Comparison of ENCODE assay signal across 13 mouse cellular contexts in the genomic region with DNA sequence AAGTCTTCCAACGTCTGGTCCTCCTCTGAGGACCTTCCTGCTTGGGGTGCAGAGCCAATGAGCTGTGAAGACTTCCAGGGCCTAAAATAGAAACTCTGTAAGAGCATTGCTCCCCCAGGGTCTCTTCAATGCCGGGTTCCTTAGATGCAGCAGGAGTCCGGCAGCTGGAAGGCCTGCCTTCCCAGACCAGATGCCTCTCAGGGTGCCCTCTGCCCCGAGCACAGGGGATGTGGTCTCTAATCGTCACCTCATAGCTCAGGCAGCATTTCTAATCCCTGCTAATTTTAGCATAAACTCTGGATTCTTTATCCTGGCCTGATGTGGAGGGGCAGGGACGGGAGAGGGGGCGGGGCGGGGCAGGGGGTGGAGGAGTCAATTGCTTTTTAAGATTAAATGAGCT.
DNase-seq lines count a peak whose midpoint lies in the region; ATAC-seq and TF ChIP-seq lines count a peak whose summit lies in the region.
"Had no signal": no experiment of that assay in that cellular context is flagged by ENCODE, and none has a peak within 500 bp of the region (broad histone marks: within the 10 kb centered on the region; RNA-seq: fewer than 3 reads in every experiment).

No protein-coding gene starts in this region.

- no peak for TF ChIP-seq CTCF in hindbrain, postnatal 0 days (IDR thresholded peaks at IDR 0.05; ENCODE audit: low read depth)

- peak; percentile 33; the same call in 1 of the 2 replicates for ATAC-seq in hindbrain, postnatal 0 days

- no peak overlapping the region for H3K4me2 ChIP-seq in hindbrain, postnatal 0 days (ENCODE audit: low read depth, low read length)
- H3K4me2 ChIP-seq: hindbrain, embryonic 15.5 days; limb, embryonic 12.5 days had no signal

- no peak overlapping the region for H3K9ac ChIP-seq in hindbrain, postnatal 0 days (replicated peaks; ENCODE audit: low read length)
- H3K9ac ChIP-seq: hindbrain, embryonic 15.5 days; limb, embryonic 12.5 days had no signal

- H3K9me3 ChIP-seq in hindbrain, postnatal 0 days (ENCODE audit: low read length), result no peaks in the 10 kb centered on the region
- H3K9me3 ChIP-seq: hindbrain, embryonic 15.5 days had no signal

- H3K27me3 ChIP-seq in hindbrain, postnatal 0 days (ENCODE audit: insufficient read depth, low read length), result no peaks in the 10 kb centered on the region
- H3K27me3 ChIP-seq: hindbrain, embryonic 15.5 days had no signal

- intact Hi-C loops in heart, postnatal 14 days (cut with DNase I), result no loop called here

- DNase-seq in heart, adult 11 months, result peak; percentile 91
- no peak for DNase-seq in heart, postnatal 14 days
- peak; percentile 20 for DNase-seq in retina, adult 2 months (ENCODE audit: low read depth, low spot score)
- DNase-seq in retina, postnatal 1 day, result no peak
- no peak for DNase-seq in hindbrain, postnatal 0 days (ENCODE audit: low spot score)
- DNase-seq in adrenal gland, postnatal 14 days, result no peak
- DNase-seq in testis, postnatal 10 days (ENCODE audit: low spot score), result no peak
- DNase-seq in neural tube, embryonic 10.5 days (ENCODE audit: extremely low spot score, low spot score), result no peak
- DNase-seq: B cell, adult 2 months; cerebellum, postnatal 25 days had no signal

- WGBS in hindbrain, postnatal 0 days, result 34% methylated on average over 8 of the region's 8 CpGs

- H3K4me1 ChIP-seq in hindbrain, postnatal 0 days (ENCODE audit: insufficient read depth, low read length), result peaks cover 8% of the 10 kb centered on the region; the same call in 1 of the 2 replicates
- H3K4me1 ChIP-seq: megakaryocyte, embryonic 14.5 days had no signal

- no peaks in the 10 kb centered on the region for H3K36me3 ChIP-seq in hindbrain, postnatal 0 days (ENCODE audit: insufficient read depth, low read length)
- H3K36me3 ChIP-seq: hindbrain, embryonic 15.5 days; limb, embryonic 12.5 days had no signal

- no peak overlapping the region for H3K4me3 ChIP-seq in hindbrain, postnatal 0 days (ENCODE audit: low read length)
- H3K4me3 ChIP-seq: hindbrain, embryonic 15.5 days; limb, embryonic 12.5 days; megakaryocyte, embryonic 14.5 days had no signal

- no peak overlapping the region; the same call in 1 of the 2 replicates for H3K27ac ChIP-seq in hindbrain, postnatal 0 days
- H3K27ac ChIP-seq: hindbrain, embryonic 15.5 days; limb, embryonic 12.5 days had no signal

Comparison
In these comparisons a context has a peak if more than half of its experiments do, and no peak if none do; other contexts are left out.
1. DNase-seq: peak in heart, adult 11 months (single experiment) and retina, adult 2 months (single experiment); none in heart, postnatal 14 days (0 of 2), retina, postnatal 1 day (single experiment), hindbrain, postnatal 0 days (single experiment), adrenal gland, postnatal 14 days (single experiment), testis, postnatal 10 days (single experiment) and neural tube, embryonic 10.5 days (single experiment).